Mouse (Mus musculus) lung, postnatal 0 days (tissue): Measurements from ENCODE around the gene Apoc3.

Experiments
- CTCF ChIP-seq: IDR thresholded peaks from 2 replicates; pipeline ENCODE4 v1.5.1; 2016; ENCODE audit warnings: antibody characterized with exemption, mild to moderate bottlenecking
- EP300 ChIP-seq: IDR thresholded peaks from 2 replicates; pipeline ENCODE4 v1.6.1; 2016; ENCODE audit warnings: antibody characterized with exemption, mild to moderate bottlenecking, control low read depth

DNA sequence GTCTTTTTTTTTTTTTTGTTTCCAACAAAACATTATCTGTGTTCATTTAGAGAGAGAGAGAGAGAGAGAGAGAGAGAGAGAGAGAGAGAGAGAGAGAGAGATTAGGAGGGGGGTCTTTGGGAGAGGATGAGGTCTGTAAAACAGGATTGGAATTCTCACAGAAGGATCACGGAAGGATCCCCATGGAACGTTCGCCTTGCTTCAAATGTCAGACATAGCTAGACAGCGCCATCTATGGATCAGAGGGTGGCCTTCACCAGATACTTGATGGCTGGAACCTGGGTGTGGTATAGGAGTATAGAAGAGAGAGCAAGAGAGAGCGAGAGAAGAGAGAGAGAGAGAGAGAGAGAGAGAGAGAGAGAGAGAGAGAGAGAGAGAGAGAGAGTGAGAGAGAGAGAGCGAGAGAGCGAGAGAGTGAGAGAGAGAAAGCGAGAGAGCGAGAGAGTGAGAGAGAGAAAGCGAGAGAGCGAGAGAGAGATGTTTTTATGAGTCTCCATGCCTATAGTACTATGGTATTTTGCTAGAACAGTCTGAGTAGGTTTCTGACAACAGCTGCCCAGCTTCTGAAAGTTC is 11.4 kb upstream of the Apoc3 start:
- peak; percentile 91 for TF ChIP-seq CTCF
- no peak for TF ChIP-seq EP300
